Mouse (Mus musculus): ENCODE measurements around the gene 4933427D14Rik.
A peak's percentile ranks its signal among the peaks of the same experiment; 100 is the strongest.

The 4933427D14Rik gene

DNA sequence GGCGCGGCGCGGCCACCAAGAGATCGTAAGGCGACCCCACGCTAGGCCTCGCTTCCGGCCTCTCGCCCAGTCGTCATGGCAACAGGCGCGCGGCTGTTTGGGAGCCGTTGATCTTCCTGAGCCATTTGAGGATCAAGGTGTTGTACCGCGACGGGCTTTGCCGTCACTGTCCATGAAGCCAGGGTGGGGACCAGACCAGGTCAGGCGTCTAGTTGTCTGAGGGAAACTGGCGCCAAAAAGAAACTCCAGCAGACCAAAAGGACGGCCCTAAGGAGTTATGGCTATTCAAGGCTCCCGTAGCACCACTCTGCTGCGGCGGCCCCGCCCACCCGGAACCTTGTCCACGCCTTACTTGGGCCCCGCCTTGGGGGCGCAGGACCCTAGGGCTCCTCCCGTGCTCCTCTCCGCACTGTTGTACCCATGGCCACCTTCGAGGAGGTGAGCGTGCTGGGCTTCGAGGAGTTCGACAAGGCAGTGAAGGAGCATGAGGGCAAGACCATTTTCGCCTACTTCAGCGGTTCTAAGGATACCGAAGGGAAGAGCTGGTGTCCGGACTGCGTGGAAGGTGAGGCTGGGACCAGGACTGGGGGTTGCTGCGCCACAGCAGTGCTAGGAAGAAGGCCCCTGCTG, at the start of gene 4933427D14Rik, which contains the start of gene Txndc17:
Gene 4933427D14Rik (minus strand): TSS at position 256 of the 630 bp plus-strand sequence.
Gene Txndc17 (plus strand): TSS at position 344 of the 630 bp plus-strand sequence.
- peak; percentile 87 for DNase-seq (ENCODE audit: low spot score)

DNA sequence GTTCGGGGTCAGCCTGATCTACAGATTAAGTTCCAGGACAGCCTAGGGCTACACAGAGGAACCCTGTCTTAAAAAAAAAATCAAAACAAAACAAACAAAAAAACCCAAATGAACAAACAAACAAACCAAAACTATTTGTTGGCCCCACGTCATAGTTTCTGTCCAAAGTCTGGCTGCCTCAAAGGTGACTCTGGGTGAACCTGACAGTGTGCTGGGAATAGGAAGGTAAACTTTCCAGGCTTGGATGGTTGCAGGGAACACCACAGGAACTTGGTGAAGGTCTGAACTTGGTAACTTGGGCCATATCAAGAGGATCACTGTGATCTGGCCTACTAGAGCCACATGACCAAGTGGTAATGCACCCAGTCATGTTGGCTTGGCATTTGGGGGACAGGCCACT, 49.2 kb upstream of the 4933427D14Rik start:
- no peak for DNase-seq (ENCODE audit: low spot score)

DNA sequence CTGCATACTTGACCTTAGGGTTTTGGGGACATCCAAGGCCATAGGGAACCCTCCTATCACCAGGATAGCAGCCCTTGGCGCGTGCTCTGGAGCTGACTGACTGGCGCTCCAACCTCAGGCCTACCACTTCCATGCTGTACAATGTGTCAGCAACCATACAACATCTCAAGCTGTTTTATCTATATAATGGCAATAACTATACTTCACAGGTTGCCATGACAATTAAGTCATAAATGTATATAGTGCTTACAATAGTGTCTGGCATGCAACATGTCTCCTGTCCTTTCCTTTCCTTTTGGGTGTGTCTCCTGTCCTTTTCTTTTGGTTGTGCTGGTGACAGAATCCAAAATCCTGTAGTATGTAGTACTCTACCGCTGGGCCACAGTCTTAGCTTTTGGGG, 48.4 kb upstream of the 4933427D14Rik start:
- DNase-seq (ENCODE audit: low spot score) = no peak

DNA sequence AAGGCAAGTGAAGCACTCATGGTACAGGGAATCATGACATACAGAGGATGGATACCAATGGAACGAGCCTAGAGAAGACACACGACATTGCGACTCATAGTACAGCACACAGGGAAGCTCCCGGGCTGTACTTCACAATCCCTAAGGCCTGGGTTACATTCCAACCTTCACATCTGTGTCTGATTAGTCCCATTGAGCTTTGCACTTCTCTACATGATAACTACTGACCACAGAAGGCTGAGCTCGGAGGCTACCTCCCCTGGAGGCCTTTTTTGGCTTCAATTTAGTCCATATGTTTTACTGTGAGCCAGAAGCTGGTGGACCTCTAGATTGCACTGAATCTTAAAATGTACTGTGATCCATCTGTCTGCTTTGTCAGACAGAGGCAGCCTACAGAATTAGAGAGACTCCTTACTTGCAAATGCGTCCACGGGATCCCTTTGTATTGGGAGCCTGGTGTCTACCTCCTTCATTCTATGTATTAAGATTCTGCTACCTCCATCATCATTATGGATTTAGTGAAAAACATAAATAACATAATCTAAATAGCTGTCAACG, 38.0 kb upstream of the 4933427D14Rik start:
- no peak for DNase-seq (ENCODE audit: low spot score)

DNA sequence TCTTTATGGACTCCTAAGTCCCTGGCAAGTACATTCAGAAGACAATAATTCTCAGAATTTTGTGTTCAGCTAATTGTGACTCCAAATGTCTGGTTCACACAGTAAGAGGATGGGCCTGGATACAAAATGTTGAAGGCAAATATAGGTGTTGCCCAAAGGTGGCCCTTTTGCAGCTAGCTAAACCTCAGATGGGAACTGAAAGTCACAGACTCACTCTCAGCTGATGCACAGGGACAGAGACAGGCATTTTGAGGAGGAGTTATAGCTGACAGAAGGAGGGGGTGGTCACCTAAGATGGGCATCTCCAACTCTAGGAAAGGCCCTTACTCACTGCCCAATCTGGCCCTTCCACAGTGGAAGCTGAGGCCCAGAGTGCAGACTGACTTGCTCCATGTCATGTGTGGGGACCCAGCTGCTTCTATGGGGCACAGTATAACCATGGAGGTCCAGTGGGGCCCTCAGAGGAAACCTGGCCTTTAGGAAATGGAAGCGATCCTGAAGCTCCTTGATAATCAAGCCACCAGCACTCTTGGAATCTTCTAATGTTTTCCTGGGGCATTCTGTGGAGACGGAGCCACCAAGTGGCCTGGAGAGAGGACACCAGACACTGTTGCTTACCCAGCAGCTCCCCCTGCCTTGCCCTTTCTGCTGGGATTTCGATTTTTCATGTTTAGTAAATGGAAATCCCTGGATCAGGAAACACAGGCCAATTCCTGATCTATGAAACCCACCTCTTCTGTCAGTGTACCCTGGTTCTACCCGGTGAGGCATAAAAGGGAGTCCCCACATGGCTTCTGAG, 33.0 kb upstream of the 4933427D14Rik start:
- no peak for DNase-seq (ENCODE audit: low spot score)

DNA sequence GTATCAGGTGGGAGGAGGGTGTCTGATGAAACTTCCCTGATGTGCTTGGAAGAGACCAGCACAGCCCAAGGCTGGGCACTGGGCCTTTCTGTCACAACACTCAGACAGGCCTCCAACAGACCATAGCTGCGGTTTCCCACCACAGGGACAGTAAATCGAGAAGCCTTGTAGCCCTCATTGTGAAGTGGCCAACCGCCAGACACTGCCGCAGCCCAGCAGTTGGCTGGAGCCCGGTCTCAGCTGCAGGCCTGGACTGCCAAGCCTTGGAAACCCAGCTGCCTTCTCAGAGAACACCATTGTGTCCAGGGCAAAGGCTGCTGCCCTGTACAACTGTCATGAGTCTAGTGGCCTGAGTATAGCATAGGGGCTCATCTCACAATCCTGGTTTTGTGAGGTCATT, 26.8 kb upstream of the 4933427D14Rik start:
- no peak for DNase-seq (ENCODE audit: low spot score)

DNA sequence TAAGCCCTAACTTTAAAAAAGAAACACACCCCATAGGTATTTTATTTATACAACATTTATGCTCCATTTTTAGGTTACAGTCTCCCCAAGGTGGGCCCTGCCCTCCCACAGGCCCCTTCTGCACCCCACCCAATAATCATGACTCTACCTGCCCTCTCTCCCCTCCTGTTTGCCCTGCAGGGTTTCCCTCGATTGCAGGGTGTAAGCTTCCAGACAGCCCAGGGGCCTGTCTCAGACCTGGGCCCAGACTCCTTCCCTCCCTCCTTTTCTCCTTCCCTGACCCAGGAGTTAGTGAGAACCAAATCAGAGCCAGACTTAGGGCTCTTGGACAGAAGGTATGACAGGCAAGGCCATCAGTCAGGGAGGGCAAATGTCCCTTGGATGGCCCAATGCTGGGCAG, 25.7 kb upstream of the 4933427D14Rik start:
- DNase-seq (ENCODE audit: low spot score) = no peak

DNA sequence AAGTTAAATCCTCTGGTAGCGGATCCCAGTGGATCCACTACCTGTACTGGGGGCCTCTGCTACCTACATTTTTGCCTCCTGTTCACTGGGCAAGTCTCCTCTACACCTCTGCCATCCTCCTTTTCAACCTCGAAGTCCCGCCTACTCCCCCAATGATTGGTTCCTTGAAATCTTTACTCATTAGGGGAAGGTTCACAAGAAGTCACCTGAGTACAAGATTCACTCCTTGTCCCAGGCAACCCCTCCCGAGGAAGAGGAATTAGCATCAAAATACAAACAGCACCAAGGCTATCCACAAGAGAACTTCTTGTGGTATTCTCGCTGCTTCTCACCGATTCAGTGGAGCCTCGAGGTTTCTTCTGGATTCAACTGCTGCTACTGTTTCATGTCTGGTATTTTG, 24.8 kb upstream of the 4933427D14Rik start:
- no peak for DNase-seq (ENCODE audit: low spot score)

DNA sequence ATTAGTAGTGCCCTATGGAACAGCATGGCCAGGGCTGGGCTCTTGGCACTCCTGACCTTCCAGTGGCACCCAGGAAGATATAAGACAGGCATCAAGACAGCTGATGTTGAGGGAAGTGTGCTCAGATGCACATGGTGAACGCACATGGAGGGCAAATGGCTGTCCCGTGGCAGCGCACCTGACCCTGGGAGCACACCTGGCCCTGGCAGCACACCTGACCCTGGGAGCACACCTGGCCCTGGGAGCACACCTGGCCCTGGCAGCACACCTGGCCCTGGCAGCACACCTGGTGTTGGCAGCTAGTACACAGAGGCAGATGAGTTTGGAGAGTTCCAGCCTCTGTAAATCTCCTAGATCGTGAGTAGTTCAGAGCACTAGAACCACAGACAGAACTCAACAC, 21.3 kb upstream of the 4933427D14Rik start:
- no peak for DNase-seq (ENCODE audit: low spot score)

DNA sequence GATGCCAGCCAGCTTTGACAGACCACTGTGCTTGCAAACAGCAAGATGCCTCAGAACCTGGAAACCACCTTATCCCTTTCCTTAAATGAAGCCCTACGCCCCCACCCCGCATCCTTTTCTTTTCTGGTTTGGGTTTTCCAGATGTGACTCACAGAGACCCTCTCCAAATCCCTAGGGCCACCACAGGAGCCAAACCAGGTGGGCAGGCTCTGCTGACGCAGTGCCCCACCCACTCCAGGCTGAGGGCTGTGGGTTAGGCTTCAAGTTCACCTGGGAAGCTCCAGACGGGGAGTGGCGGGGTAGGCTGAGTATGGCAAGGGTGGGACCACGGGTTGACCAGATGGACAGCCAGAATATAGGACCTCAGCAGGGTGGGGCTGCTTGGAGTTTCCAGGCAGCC, 19.6 kb upstream of the 4933427D14Rik start:
- DNase-seq (ENCODE audit: low spot score) = no peak

DNA sequence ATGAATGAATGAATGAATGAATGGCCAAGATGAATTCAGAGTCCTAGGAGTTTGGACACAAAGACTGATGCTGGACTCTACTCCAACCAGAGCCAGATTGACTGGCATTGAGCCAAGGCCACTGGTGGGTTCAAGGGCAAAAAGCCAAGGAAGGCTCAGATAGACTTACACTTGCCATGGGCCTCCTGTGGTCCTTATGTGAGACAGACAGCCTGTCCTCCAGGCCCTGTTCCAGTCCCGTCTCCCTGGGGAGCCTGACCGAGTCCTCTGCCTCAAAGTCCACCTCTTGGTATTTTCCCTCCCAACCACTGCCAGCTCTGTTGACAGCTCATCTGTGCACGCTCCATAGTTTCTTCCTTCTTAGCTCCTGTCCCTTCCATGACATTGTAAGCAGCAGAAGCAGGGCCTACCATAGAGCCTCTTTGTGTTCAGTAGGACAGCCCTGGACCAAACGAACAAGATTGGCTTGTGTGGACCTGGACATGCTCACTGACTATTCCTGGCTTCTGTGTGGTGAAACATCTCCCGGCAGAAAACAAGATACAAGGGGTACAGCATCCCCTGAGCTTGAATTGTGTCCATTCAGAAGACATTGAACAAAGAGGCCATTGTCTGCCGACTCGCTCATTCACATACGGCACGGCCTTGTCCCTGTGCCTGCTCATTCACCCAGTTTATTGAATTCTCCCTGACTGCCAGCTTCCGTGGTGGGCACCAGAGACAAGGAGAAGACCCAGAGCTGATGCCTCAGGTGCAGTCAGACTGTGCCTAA, 18.9 kb upstream of the 4933427D14Rik start:
- peak; percentile 47 for DNase-seq (ENCODE audit: low spot score)

DNA sequence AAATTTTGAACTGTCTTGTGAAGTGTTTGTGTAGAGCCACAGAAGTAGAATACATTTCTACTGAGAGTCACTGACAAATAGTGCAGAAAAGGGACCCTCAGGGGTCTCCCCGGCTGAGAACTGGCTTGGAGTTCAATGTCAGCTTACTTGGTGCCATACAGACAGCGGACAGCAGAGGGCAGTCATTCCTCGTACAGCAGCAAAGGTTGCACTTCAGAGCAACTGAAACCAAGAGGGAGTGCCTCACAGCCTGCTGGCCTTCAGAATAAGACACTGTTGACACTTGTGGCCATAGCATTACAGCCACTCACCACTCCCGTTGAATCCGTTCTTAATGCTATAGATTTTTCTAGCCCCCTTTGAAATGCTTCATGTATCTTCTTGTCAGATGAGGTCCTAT, 17.6 kb upstream of the 4933427D14Rik start:
- DNase-seq (ENCODE audit: low spot score) = peak; percentile 88

DNA sequence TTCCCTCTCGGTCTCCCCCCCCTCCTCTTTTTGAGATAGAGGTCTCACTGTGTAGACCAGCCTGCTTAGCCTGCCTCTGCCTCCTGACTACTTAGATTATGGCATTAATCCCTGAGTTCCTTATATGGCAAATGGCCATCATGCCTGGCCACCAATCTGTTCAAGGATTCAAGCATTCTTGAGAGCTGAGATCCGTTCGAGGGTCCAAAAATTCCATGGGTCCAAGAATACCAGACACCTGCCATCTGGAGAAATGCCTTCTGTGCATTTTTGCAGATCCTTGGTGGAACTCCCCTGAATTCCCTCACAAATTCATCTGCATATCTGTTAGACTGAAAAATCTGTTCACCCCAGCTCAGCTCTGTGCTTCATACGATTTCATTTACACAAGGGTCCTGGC, 16.2 kb upstream of the 4933427D14Rik start:
- DNase-seq (ENCODE audit: low spot score) = no peak

DNA sequence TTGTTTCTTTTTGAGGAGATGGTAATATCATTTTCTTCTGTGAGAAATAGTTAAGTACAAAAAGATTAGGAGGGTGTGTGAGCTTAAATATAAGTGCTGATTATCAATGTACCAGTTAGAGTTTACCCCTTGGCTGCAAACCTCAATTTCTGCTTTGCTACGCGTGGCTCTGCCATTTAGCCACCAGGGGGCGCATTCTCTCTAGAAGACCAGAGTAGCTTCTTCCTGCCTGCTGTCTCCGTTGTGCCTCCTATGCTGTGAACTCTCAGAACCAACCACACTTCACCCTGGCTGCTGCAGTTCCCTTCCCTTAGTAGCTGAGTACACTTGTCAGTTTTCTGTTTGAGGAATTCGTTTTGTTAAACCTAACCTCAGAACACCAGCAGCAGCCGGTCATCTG, 14.0 kb upstream of the 4933427D14Rik start:
- DNase-seq (ENCODE audit: low spot score) = peak; percentile 93

DNA sequence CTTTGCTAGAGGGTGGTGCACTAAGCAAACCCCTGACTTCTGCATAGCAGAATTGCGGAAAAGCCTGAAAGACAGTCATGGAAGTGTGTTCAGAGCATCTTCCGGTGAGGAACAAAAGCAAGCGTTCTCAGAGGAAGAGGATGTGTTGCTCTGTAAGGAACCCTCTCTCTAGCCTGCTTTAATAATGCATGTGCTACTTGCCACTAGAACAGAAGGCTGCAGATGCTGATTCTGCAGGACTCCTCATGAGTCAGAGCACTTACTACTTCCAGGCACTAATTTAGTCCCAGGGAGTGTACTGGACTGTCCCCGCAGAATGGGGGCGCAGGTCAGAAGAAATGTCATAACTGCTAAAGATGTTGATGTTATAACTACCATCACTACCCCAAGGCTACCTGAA, 9.9 kb upstream of the 4933427D14Rik start:
- DNase-seq (ENCODE audit: low spot score) = no peak

DNA sequence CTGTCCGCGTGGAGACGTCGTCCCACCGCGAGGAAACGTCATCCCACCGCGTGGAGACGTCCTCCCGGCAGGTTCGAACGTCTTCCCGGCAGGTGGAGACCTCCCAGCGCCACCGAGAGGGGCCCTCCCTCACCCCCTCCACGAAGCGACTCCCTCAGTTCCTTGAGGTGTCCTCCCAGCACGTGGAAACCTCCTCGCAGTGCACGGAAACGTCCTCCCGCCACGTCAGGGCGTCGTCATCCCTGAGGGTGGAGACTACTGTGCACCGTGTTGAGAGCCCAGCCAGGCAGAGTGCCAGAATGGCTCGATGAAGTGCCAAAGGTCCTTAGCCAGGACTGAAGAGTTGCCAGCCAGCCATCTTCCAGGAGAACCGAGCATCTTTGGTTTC, 8.1 kb upstream of the 4933427D14Rik start, which contains the start of gene Med31:
Gene Med31 (minus strand): TSS at position 183 of the 388 bp plus-strand sequence.
- peak; percentile 67 for DNase-seq (ENCODE audit: low spot score)

DNA sequence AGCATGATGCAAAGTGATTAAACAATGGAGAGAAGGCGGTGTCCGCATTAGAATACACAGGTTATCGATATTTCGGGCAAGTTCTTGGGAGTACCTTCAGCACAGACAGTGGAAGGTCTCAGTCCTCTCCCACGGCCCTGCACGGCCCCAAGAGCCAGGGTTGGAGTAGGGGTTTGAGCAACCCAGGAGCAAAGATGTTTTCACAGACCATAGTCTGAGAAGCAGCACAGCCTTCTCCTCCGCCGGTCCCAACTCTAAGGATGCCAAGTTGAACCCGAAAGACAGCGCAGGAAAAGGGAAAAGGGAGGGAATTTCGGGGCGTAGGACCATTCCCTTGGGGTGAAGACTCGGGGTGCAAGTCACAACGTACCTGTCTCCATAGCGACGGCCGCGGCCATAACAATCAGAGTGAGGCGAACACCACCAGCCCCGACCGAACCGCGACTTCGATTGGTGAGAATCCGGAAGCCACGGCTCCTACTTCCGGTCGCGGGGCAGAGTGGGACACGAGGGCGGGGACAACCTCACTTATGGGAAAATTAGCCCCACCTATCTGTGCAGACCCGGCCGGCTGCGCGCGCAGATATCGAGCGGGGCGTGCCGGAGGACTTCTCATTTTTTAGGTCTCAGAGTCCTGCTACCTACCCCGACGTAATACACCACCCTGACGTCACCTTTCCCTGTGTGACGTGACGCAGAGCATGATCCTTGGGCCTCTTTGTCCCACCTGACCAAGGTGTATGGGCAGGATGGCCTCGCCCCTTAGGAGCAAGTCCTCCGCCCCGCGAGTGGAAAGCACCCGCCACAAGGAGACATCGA, 7.5 kb upstream of the 4933427D14Rik start:
- peak; percentile 96 for DNase-seq (ENCODE audit: low spot score)

DNA sequence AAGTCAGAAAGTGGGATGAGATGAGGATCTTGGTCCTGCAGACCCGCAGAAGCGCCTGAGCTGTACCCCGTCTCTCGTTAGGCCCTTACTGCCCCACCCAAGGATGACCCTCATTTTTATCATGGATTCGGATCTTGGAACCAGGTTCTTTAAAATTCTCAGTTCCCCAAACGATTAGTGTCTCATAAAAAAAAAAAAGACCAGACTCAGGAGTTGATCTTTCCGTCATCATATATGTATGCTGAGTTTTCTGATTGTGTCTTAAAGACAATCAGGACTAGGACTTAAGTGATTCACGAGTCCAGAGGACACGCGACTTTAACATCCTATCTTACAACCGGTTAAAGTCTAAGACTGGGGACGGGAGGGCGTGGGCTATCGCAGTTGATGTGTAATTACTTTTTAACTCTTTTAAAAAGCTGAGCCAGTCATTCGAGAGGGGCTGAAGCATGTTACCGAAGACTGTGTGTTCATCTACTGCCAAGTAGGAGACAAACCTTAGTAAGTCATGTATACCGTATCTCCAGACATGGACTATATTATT, 647 bp upstream of the 4933427D14Rik start:
- DNase-seq (ENCODE audit: low spot score) = no peak

DNA sequence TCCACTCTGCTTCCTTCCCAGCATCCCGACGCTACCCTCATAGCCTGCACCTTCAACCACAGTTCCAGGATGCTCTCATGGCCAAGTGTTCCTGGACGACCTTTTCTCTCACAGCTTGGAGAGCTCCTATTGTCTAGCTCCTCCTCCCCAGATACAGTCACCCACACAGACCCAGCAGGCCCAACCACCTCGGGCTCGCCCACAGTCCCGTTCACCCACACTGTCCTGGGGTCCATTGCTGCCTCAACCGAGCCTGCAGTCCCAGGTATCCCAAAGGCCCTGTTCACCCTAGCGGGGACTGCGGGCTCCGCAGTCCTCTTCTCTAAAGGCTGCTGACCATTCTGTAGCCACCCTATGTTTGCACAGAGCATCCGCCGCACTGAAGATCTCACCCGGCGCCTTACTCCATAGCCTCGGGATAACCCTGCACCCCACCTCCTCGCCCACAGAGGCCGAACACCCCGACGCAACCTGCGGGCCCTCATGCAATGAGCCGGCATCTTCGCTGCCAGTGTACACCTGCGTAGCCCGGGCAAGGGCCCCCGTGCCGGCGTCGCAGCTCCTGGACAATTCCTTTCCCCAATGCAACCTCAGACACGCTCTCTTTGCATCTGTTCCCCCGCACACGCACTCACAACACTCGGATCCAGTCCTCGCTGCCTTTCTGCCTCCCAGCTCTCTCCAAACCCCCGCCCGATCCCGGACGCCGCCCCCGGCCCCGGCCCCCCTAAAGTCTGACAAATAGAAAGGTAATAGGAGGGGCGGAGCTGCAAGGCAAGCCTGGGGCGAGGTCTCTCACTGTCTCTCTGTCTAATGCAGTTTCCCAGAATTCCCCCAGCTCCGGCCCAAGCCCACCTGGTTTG, 687 bp downstream of the 4933427D14Rik start, which contains the start of gene Gm43951:
Gene Gm43951 (minus strand): TSS at position 500 of the 863 bp plus-strand sequence.
- peak; percentile 58 for DNase-seq (ENCODE audit: low spot score)

DNA sequence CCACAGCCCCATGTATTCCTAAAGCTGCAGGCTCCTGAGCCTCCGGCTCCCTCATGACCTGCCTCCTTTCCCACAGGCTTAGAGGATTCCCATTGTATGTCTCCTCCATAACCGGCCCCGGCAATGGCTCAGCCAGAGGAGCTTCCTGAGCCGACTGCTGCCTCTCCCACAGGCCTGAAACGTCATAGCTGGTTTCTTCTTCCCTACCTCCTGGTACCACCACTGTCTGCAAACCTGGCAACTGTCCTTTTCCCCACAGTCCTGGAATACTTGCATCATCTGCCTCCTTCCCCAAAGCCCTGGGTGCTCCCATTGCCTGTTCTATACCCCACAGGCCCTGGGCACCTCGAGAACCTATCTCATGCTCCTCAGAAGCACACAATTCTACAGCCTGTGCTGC, 2.0 kb downstream of the 4933427D14Rik start:
- no peak for DNase-seq (ENCODE audit: low spot score)

Data from retina, embryonic 14.5 days (tissue).